Comparison of ENCODE assay signal across 8 mouse cellular contexts in the genomic region with DNA sequence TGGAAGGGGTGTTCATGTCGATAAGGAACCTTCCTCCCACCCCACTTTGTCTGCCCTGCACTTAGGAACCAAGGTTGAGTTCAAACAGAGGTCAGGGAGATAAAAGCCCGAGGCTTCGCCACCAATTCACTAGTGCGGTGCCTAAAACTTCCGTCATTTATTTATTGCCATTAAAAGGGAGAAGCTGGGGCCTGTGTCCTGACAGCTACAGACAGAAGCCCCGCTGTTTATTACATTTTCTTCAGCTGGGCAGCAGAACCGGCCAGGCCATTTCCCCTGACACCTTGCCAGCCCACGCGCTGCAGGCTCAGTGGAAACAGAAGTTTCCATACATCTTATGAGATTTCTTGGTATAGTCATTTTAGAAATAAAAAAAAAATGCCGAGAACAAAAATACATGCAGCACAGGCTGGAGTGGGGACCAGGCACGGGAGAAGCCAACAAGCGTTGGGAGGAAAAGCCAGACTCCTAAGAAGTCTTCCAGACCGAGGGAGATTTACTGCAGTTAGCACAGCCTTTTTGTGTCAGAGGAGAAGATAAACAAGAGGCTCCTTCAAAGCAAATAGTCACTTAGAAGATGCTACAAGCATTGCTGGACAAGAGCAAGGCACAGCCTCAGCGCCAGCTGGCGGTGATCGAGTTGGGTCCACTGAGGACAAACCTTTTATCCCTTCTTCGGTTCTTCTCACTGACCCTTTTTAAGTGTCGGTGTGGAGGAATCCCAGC.
A peak's percentile ranks its signal among the peaks of the same experiment; 100 is the strongest.
DNase-seq lines count a peak whose midpoint lies in the region; ATAC-seq and TF ChIP-seq lines count a peak whose summit lies in the region.

No protein-coding gene starts in this region.

- peak; percentile 1 for DNase-seq in cerebellum, adult 8-10 months
- no peak for DNase-seq in cerebellum, postnatal 4 days (ENCODE audit: low spot score in 2 of 2)
- DNase-seq in brain, embryonic 14.5 days (ENCODE audit: low read depth) = peak; percentile 11
- DNase-seq in gastrocnemius, postnatal 25 days = peak; percentile 45
- peak; percentile 25 for DNase-seq in lung, adult 2 months
- DNase-seq in right cerebral cortex, postnatal 4 days = peak; percentile 25
- no peak for DNase-seq in spleen, postnatal 10 days (ENCODE audit: low spot score in 2 of 2)

- no peaks in the 10 kb centered on the region for H3K27me3 ChIP-seq in intestine, postnatal 0 days (replicated peaks; ENCODE audit: control insufficient read depth, insufficient read depth, low read length)

- H3K27ac ChIP-seq in intestine, postnatal 0 days (ENCODE audit: low read depth, low read length) = no peak overlapping the region

- ATAC-seq in intestine, postnatal 0 days = no peak

- no peak overlapping the region for H3K4me3 ChIP-seq in intestine, postnatal 0 days (ENCODE audit: low read depth, low read length)
- H3K4me3 ChIP-seq in lung, adult 2 months (replicated peaks; ENCODE audit: extremely low read depth, low read depth, low read length) = no peak overlapping the region

- no peak overlapping the region for H3K9ac ChIP-seq in intestine, postnatal 0 days (ENCODE audit: low read depth, low read length)

- TF ChIP-seq POLR2A in brain, embryonic 14.5 days (IDR thresholded peaks at IDR 0.05; ENCODE audit: borderline replicate concordance, extremely low read depth, insufficient read depth, insufficient read length, poor library complexity, severe bottlenecking) = no peak
- no peak for TF ChIP-seq POLR2A in lung, adult 2 months (IDR thresholded peaks at IDR 0.05; ENCODE audit: borderline replicate concordance, extremely low read depth, low read depth, low read length)

- WGBS in intestine, postnatal 0 days = 8% methylated on average over 18 of the region's 18 CpGs
- 21% methylated on average over 18 of the region's 18 CpGs for WGBS in lung, adult 2 months

- H3K36me3 ChIP-seq in intestine, postnatal 0 days (ENCODE audit: control insufficient read depth, insufficient read depth) = no peaks in the 10 kb centered on the region

- H3K9me3 ChIP-seq in intestine, postnatal 0 days (ENCODE audit: control insufficient read depth) = no peaks in the 10 kb centered on the region

- H3K4me2 ChIP-seq in intestine, postnatal 0 days (replicated peaks; ENCODE audit: low read depth) = peak overlapping the region; percentile 47

- TF ChIP-seq CTCF in brain, embryonic 14.5 days (IDR thresholded peaks at IDR 0.05; ENCODE audit: borderline replicate concordance, extremely low read depth, insufficient read depth, insufficient read length) = no peak
- TF ChIP-seq CTCF in intestine, postnatal 0 days (IDR thresholded peaks at IDR 0.05; ENCODE audit: low read depth) = no peak
- TF ChIP-seq CTCF in lung, adult 2 months (IDR thresholded peaks at IDR 0.05; ENCODE audit: insufficient read depth, low read length) = no peak

- H3K4me1 ChIP-seq in intestine, postnatal 0 days (replicated peaks; ENCODE audit: control insufficient read depth, insufficient read depth, low read length) = no peaks in the 10 kb centered on the region
- H3K4me1 ChIP-seq in lung, adult 2 months (ENCODE audit: control insufficient read depth, insufficient read depth, low read length) = peaks cover 8% of the 10 kb centered on the region

Comparison
In these comparisons a context has a peak if more than half of its experiments do, and no peak if none do; other contexts are left out.
1. DNase-seq: peak in cerebellum, adult 8-10 months (single experiment), brain, embryonic 14.5 days (single experiment), gastrocnemius, postnatal 25 days (single experiment), lung, adult 2 months (single experiment) and right cerebral cortex, postnatal 4 days (single experiment); none in cerebellum, postnatal 4 days (0 of 2) and spleen, postnatal 10 days (0 of 2).